Mouse (Mus musculus) gonadal fat pad, adult 2 months (tissue): ENCODE data around the gene Chrne. TPM values are rescaled to one million over a fixed set of nuclear protein-coding genes. Genes with fewer than 3 reads are reported as not detected.

ENCODE experiments used
- DNase-seq: peaks from one replicate; pipeline ENCODE4 v3.0.0-alpha.2; 2012; ENCODE audit warnings: low read depth
- polyA plus RNA-seq: library from polyadenylated mRNA; depleted of rRNA; stranded (reverse); fragments of >200 nt; gene quantifications from 2 replicates; pipeline ENCODE4 v1.2.3, GENCODE M21; 2012

Gene Chrne
- polyA plus RNA-seq, 1 experiment, result 0.57 TPM

- no peak for DNase-seq
These were observed 33.2 kb upstream of the Chrne start for GRCm38 (mm10) chr11:70652029-70652883.

DNA sequence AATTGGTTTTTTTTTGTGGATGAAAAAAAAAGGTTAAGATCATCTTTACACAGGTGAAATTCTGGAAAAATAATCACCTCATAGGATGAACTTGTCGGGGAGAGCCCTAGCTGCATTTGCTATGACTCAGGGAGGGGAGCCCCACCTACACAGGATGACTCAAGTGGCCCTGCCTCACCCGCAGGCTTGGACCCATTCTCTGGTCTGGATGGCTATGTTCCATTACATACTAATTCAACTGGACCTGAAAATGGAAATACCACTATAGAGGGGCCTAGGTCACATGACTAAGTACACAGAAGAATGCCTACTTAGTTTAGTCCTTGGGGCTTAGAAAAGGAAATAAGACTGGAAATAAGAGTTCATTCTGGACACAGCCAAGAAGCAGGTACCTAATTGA lies 32.4 kb upstream of the Chrne start:
- DNase-seq, result no peak

- no peak for DNase-seq
These were observed 31.5 kb upstream of the Chrne start for GRCm38 (mm10) chr11:70650322-70651175.

- no peak for DNase-seq
These were observed 30.2 kb upstream of the Chrne start for GRCm38 (mm10) chr11:70649185-70649734.

DNA sequence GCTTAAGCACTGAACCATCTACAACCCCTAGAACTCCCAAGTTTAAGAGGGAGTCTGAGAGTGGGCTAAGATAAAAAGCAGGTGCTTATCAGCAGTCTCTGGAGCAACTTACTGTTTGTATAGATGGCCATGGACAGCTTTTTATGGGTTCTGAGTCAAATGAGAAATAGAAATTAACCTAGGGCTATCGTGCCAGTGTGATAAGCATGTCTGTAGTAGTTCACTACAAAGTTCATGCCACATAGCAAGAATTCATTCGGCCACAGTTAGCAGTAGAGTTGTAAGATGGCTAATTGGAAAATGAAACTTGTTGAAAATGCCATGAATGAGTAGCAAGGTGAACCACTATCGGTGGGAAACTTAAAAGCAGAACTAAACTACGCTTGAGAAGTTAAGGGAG lies 29.5 kb upstream of the Chrne start:
- no peak for DNase-seq

- no peak for DNase-seq
These were observed 28.9 kb upstream of the Chrne start for GRCm38 (mm10) chr11:70647716-70648420.

GRCm38 (mm10) chr11:70646691-70647650 lies 28.0 kb upstream of the Chrne start, which contains the start of the genes Rnf167 and Slc25a11:
Rnf167 (plus strand) TSS chr11:70647235.
Slc25a11 (minus strand) TSS chr11:70647479.
- DNase-seq, result no peak

DNA sequence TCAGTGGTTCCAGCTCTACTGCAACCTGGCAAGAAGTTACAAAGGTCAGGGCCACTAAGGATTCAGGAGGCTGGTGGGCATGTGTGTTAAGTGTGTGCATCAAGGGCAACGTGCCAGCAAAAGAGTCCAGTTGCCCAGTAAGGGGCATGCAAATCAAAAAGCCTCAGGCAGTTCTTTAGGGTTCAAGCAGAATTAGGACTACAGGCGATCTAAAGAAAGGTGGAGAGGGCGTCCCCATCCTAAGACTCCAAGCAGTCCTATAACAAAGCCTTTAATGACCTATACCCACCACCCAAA lies 27.2 kb upstream of the Chrne start:
- DNase-seq, result no peak

- DNase-seq, result no peak
These were observed 26.6 kb upstream of the Chrne start for GRCm38 (mm10) chr11:70645461-70646258.

DNA sequence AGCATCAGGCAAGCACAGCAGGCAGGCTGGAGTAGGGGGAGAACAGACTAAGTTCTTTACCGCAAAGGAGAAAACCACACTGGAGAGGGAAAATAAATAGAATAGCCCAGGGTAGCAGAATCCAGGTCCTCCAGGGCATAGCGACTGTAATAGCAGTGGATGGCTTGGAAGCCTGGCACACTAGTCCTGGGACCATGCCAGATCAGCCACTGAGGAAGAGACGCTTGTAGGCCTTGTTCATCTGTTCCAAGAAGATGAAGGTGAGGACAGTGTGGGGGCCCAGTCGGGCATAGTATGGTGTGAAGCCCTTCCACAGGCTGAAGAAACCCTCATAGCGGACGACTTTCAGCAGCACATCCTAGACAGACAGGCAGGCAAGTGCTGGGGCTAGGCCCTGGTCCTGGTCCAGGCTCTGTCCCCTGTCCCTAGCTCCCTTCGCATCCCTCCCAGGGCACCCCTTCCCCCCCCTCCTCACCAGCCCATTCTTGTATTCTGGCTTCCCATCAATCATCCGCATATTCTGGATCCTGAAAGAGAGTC lies 25.6 kb upstream of the Chrne start:
- DNase-seq, result no peak

GRCm38 (mm10) chr11:70643051-70643450 lies 24.0 kb upstream of the Chrne start:
- no peak for DNase-seq

DNA sequence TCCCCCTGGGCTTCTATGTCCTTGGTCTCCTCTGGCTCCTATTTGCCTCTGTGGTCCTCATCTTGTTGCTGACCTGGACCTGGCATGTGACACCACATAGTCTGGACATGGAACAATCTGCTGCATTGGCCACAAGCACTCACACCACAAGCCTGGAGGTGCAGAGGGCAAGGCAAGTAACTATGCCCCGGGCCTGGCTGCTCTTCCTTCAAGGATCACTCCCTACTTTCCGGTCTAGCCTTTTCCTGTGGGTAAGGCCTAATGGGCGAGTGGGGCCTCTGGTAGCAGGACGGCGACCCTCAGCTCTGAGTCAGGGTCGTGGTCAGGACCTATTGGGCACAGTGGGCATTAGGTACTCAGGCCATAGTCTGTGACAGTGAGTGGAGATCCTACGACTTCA lies 22.2 kb upstream of the Chrne start:
- DNase-seq, result no peak

DNA sequence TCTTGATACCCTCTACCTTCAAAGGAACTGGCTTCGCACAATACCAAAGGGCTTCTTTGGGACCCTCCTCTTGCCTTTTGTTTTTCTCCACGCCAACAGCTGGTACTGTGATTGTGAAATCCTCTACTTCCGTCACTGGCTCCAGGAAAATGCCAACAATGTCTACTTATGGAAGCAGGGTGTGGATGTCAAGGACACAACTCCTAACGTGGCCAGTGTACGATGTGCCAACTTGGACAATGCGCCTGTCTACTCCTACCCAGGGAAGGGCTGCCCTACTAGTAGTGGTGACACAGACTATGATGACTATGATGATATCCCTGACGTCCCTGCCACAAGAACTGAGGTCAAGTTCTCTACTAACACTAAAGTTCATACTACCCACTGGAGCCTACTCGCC lies 21.0 kb upstream of the Chrne start:
- DNase-seq, result no peak

DNA sequence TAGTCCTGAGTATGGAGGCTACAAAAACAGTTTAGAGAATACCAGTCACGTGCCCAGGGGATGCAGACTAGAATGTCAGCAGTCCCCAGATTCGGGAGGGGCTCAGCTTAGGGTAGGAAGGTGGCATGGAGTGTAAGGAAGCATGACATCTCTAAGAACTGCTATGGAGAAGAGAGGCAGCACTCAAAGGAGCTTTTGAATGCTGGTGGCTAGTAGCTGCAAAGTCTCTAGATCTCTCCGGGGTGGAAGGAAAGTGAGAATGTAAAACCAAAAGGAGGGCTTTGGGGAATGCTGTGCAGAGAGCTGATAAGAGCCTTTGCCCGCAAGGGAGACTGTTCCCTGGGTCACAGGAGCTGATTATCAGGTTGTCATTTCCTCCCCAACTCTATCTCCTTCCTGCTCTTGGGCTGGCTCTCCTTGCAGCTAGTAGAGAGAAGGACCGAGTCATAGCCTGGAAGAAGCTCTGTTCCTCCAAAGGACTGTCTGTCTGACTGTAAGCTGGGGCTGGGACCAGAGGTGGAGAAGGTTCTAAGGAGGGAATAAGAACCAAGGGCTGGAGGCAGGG lies 19.8 kb upstream of the Chrne start, which contains the start of gene Gp1ba:
Gene Gp1ba (plus strand): TSS at position 409 of the 565 bp plus-strand sequence.
- no peak for DNase-seq

DNA sequence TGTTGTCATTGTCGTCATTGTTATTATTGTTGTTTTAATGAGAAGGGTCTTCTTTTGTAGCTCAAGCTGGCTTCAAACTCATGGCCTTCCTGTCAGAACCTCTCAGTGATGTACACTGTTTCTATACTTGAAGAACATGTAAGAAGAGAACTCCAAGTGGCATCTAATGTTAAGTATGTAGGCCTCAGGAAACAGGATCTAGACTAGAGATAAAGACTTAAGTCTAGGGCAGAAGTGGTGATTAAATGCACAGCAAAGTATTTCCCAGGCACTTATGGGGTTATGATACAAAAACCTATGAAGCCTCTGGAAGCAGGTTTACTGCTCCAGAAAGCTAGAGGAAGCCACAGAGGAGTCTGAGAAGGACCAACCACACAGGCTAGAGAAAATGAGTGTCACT lies 19.3 kb upstream of the Chrne start:
- DNase-seq, result no peak

GRCm38 (mm10) chr11:70637764-70638163 lies 18.7 kb upstream of the Chrne start:
- DNase-seq, result no peak

DNA sequence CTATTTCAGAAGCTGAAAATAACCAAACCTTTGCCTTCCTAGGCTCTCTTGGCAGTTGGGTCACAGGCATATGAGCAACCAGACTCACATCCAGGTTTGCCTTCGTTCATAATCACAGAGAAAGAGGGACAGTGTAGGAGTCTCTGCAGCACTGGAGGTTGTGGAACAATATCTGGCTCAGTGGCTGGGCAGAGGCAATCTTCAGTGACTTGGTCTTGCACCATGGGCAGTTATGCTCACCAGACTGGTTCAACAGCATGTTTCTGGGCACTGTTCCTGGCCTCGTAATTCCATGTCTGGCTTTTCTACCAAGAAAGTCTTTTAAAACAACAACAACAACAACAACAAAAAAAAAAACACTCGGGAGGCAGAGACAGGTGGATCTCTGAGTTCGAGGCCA lies 16.6 kb upstream of the Chrne start:
- DNase-seq, result no peak

- no peak for DNase-seq
These were observed 11.1 kb upstream of the Chrne start for GRCm38 (mm10) chr11:70630129-70630528.

- no peak for DNase-seq
These were observed 10.5 kb upstream of the Chrne start for GRCm38 (mm10) chr11:70629557-70629956.
